Mouse (Mus musculus) C2C12 (cell line): Measurements from ENCODE around the gene Hoxd13.

ENCODE experiments used
- CTCF ChIP-seq: IDR thresholded peaks from one replicate; pipeline ENCODE4 v1.5.1; 2011; ENCODE audit not compliant: control insufficient read depth, insufficient read depth, insufficient read length
- MAX ChIP-seq: IDR thresholded peaks from one replicate; pipeline ENCODE4 v1.6.1; 2011; ENCODE audit warnings: mild to moderate bottlenecking, control low read depth
- MYOD1 ChIP-seq: IDR thresholded peaks from one replicate; pipeline ENCODE4 v1.6.1; 2011; ENCODE audit warnings: low read depth; ENCODE audit not compliant: control insufficient read depth, insufficient read length
- USF1 ChIP-seq: IDR thresholded peaks from one replicate; pipeline ENCODE4 v1.6.1; 2011; ENCODE audit warnings: low read depth, mild to moderate bottlenecking, control low read depth, moderate library complexity

DNA sequence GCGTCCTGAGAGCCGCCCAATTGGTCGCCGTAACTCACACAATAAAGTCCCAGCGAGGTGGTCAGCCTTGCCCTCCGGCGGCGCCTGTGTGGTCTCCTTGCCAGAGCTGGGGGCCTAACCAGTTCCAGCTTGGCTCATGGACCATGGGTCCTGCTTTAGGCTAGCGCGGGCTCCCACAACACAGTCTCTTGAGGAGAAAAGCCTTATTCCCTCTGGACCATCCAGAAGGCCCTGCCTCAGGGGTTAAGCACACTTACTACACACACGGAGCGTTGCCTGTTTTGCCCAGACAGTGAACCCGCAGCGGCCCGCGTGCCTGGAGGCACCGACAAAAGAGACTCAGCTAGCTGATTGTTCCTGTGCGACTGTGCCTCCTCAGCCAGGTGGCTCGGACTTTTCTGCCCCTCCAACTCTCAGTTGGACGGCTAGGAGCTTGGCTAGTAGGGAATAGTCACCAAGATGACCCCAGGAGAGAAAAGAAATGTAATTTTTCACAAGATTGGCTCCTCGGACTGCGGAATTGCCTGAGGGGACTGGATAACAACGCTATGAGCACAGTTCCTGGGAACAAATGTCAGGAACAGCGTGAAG is 5.8 kb downstream of the Hoxd13 start:
- TF ChIP-seq CTCF (no peak), USF1 (no peak), MAX (no peak), MYOD1 (no peak)
